ENCODE assay signal across 13 mouse cellular contexts in genomic region chr12:30690038-30690437, GRCm38 (mm10).
DNase-seq lines count a peak whose midpoint lies in the region; TF ChIP-seq lines count a peak whose summit lies in the region.
"Had no signal": no experiment of that assay in that cellular context is flagged by ENCODE, and none has a peak within 500 bp of the region (broad histone marks: within the 10 kb centered on the region; RNA-seq: fewer than 3 reads in every experiment).

No protein-coding gene starts in this region.

- no peaks in the 10 kb centered on the region for H3K27me3 ChIP-seq in kidney, adult 2 months (replicated peaks; ENCODE audit: control insufficient read depth, insufficient read depth, low read length)
- H3K27me3 ChIP-seq: embryonic facial prominence, embryonic 13.5 days; heart, embryonic 15.5 days; intestine, embryonic 15.5 days; limb, embryonic 13.5 days had no signal

- H3K4me3 ChIP-seq in kidney, adult 2 months (ENCODE audit: insufficient read depth, low read depth, low read length): no peak overlapping the region
- no peak overlapping the region for H3K4me3 ChIP-seq in lung, adult 2 months (replicated peaks; ENCODE audit: extremely low read depth, low read depth, low read length)
- no peak overlapping the region for H3K4me3 ChIP-seq in cortical plate, adult 2 months (ENCODE audit: insufficient read depth, low read length)
- H3K4me3 ChIP-seq: embryonic facial prominence, embryonic 13.5 days; heart, embryonic 15.5 days; intestine, embryonic 15.5 days; limb, embryonic 13.5 days had no signal

- TF ChIP-seq CTCF in kidney, adult 2 months (conservative IDR thresholded peaks at IDR 0.05; ENCODE audit: insufficient read depth, insufficient read length, low read depth, low read length): no peak; the same call in 1 of the 2 replicates
- peak; percentile 31; the same call in 1 of the 2 replicates for TF ChIP-seq CTCF in lung, adult 2 months (IDR thresholded peaks at IDR 0.05; ENCODE audit: insufficient read depth, low read length)
- TF ChIP-seq CTCF in cortical plate, adult 2 months (IDR thresholded peaks at IDR 0.05; ENCODE audit: extremely low read depth, insufficient read depth, low read length): 0 out of 2 replicates have a peak, but pooled peaks have one; percentile 9

- no peak for TF ChIP-seq POLR2A in kidney, adult 2 months (IDR thresholded peaks at IDR 0.05; ENCODE audit: low read depth, low read length)
- no peak for TF ChIP-seq POLR2A in lung, adult 2 months (IDR thresholded peaks at IDR 0.05; ENCODE audit: borderline replicate concordance, extremely low read depth, low read depth, low read length)
- no peak for TF ChIP-seq POLR2A in cortical plate, adult 2 months (IDR thresholded peaks at IDR 0.05; ENCODE audit: extremely low read depth, insufficient read depth, low read length)

- peak; percentile 2 for DNase-seq in kidney, adult 2 months
- no peak for DNase-seq in kidney, adult 8-10 months
- no peak for DNase-seq in lung, adult 2 months
- no peak for DNase-seq in lung, postnatal 4 days
- no peak for DNase-seq in spleen, adult 12 weeks (ENCODE audit: low spot score)
- no peak for DNase-seq in left cerebral cortex, adult 8-10 months (ENCODE audit: low spot score in 2 of 2)
- DNase-seq: adrenal gland, postnatal 10 days; cerebellum, adult 18-20 months had no signal

- no peaks in the 10 kb centered on the region for H3K4me1 ChIP-seq in kidney, adult 2 months (ENCODE audit: control insufficient read depth, insufficient read depth, low read length)
- H3K4me1 ChIP-seq in lung, adult 2 months (ENCODE audit: control insufficient read depth, insufficient read depth, low read length): no peaks in the 10 kb centered on the region
- no peaks in the 10 kb centered on the region for H3K4me1 ChIP-seq in cortical plate, adult 2 months (ENCODE audit: control insufficient read depth, insufficient read depth, low read length)
- H3K4me1 ChIP-seq: intestine, embryonic 15.5 days; limb, embryonic 13.5 days had no signal

- 62% methylated on average over 4 of the region's 4 CpGs for WGBS in kidney, adult 2 months
- 55% methylated on average over 4 of the region's 4 CpGs for WGBS in lung, adult 2 months

- H3K27ac ChIP-seq in kidney, adult 2 months (ENCODE audit: insufficient read depth, low read depth, low read length): no peak overlapping the region
- H3K27ac ChIP-seq in cortical plate, adult 2 months (ENCODE audit: insufficient read depth, low read length): no peak overlapping the region
- H3K27ac ChIP-seq: embryonic facial prominence, embryonic 13.5 days; heart, embryonic 15.5 days; intestine, embryonic 15.5 days; limb, embryonic 13.5 days had no signal

- no peaks in the 10 kb centered on the region for H3K36me3 ChIP-seq in kidney, adult 2 months (ENCODE audit: control insufficient read depth, insufficient read depth, low read length)
- H3K36me3 ChIP-seq: embryonic facial prominence, embryonic 13.5 days; heart, embryonic 15.5 days; intestine, embryonic 15.5 days; limb, embryonic 13.5 days had no signal
